Mouse (Mus musculus): Measurements from ENCODE around the gene 4930452B06Rik. TPM values are rescaled to one million over a fixed set of nuclear protein-coding genes. Genes with fewer than 3 reads are reported as not detected.

The 4930452B06Rik gene
- polyA plus RNA-seq, 1 experiment from 2014 or later = 11.4 TPM

DNA sequence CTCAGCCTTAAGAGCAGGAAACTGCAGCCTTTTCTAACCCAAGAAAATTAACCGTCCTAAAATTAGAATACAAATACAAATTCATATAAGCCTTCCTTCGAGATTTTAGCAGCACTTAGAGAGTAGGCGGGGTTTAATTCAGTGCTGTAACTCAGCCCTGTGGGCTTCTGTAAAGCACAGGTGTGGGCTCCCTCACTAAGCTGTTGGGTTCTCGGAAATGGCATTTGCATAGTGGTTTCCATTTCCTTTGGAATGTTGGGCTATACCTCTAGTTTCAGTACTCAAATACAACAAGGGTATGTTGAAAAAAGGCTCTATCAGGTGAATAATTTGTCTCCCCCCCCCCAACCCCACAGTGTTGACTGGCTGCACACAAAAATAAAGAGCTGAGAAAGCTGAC is 206.3 kb downstream of the 4930452B06Rik start:
- no peaks in the 10 kb centered on the region for H3K27me3 ChIP-seq (ENCODE audit: control insufficient read depth, insufficient read depth, low read length)

DNA sequence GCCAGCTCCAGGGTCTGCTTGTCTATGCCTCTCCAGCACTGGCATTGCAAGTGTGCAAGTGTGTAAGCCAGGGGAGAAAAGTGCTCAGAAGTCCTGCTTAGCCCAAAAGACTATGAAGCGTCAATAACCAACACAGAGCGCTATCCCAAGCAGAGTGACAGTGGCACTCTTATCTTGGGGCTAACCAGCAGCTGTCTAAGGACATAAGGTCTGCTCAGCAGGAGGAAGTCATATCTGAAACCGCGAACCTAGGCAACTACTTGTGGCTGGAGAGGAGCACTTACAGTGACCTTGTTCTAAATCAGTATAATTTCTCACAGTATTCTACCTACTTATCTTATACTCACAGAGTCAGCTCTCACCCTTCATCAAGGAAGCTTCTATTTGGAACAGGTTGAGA is 214.9 kb downstream of the 4930452B06Rik start:
- Histone ChIP-seq H3K4me1 (replicated peaks; ENCODE audit: control insufficient read depth, insufficient read depth, low read length) (no peaks in the 10 kb centered on the region), H3K4me2 (replicated peaks; ENCODE audit: low read depth, low read length) (no peak overlapping the region), H3K27me3 (ENCODE audit: control insufficient read depth, insufficient read depth, low read length) (no peaks in the 10 kb centered on the region), H3K9me3 (ENCODE audit: control insufficient read depth, low read length) (no peaks in the 10 kb centered on the region), H3K4me3 (ENCODE audit: low read depth, low read length) (no peak overlapping the region), H3K9ac (ENCODE audit: low read depth, low read length) (no peak overlapping the region), H3K27ac (ENCODE audit: low read depth, low read length) (no peak overlapping the region), H3K36me3 (ENCODE audit: control insufficient read depth, insufficient read depth, low read length) (no peaks in the 10 kb centered on the region)
- DNase-seq (ENCODE audit: low spot score) = no peak
- ATAC-seq (ENCODE audit: low FRiP score) = no peak
- WGBS = 91% methylated on average over 4 of the region's 4 CpGs

More for the DNA sequence above, 206.3 kb downstream of the 4930452B06Rik start:
- H3K4me1 ChIP-seq (replicated peaks; ENCODE audit: control insufficient read depth, insufficient read depth, low read length) = no peaks in the 10 kb centered on the region
- no peak for ATAC-seq (ENCODE audit: low FRiP score)
- 69% methylated on average over 4 of the region's 4 CpGs for WGBS
- H3K4me3 ChIP-seq (ENCODE audit: low read depth, low read length) = no peak overlapping the region
- H3K27ac ChIP-seq (ENCODE audit: low read depth, low read length) = no peak overlapping the region
- no peaks in the 10 kb centered on the region for H3K36me3 ChIP-seq (ENCODE audit: control insufficient read depth, insufficient read depth, low read length)
- H3K9ac ChIP-seq (ENCODE audit: low read depth, low read length) = no peak overlapping the region
- no peaks in the 10 kb centered on the region for H3K9me3 ChIP-seq (ENCODE audit: control insufficient read depth, low read length)
- H3K4me2 ChIP-seq (replicated peaks; ENCODE audit: low read depth, low read length) = no peak overlapping the region
- DNase-seq (ENCODE audit: low spot score) = no peak

DNA sequence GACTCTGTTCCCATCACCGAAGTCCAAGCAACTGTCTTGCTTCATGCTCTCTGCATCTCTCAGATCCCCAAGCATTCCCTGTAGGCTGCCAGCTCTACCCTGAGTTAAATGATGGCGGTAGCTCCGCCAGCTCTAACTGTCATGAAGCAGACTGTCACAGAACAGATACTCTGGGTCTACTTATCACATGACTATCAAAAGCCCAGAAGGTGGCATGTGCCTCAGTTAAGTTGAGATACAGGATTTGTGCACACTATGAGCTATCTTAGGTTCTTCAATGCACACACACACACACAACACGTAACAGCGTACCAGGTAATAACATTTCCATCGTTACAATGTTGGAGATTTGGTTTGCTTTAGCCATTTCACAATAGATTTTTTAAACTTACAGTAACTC is 215.7 kb downstream of the 4930452B06Rik start:
- Histone ChIP-seq H3K4me3 (ENCODE audit: low read depth, low read length) (no peak overlapping the region), H3K4me1 (replicated peaks; ENCODE audit: control insufficient read depth, insufficient read depth, low read length) (no peaks in the 10 kb centered on the region), H3K27ac (ENCODE audit: low read depth, low read length) (no peak overlapping the region), H3K4me2 (replicated peaks; ENCODE audit: low read depth, low read length) (no peak overlapping the region), H3K9me3 (ENCODE audit: control insufficient read depth, low read length) (no peaks in the 10 kb centered on the region), H3K36me3 (ENCODE audit: control insufficient read depth, insufficient read depth, low read length) (no peaks in the 10 kb centered on the region), H3K27me3 (ENCODE audit: control insufficient read depth, insufficient read depth, low read length) (no peaks in the 10 kb centered on the region), H3K9ac (ENCODE audit: low read depth, low read length) (no peak overlapping the region)
- ATAC-seq (ENCODE audit: low FRiP score) (no peak), DNase-seq (ENCODE audit: low spot score) (no peak)
- WGBS = 94% methylated on average over 6 of the region's 6 CpGs

DNA sequence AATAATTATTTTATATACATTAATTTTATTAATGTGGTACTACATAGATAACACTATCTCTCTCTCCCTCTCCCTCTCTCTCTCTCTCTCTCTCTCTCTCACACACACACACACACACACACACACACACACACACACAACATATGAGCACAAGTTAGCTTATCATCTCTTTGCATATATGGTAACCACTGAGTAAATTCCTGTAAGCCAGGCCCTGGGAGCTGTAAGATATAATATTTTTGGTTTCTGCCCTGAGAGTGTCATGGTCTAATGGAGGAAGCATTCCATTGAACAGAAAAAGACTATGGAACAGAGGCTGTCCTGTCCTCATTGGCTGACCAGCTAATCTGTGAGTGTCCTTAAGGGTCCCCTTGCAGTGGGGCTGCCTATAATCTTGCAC is 216.7 kb downstream of the 4930452B06Rik start:
- no peak for ATAC-seq (ENCODE audit: low FRiP score)
- H3K27ac ChIP-seq (ENCODE audit: low read depth, low read length) = no peak overlapping the region
- H3K4me1 ChIP-seq (replicated peaks; ENCODE audit: control insufficient read depth, insufficient read depth, low read length) = no peaks in the 10 kb centered on the region
- H3K9me3 ChIP-seq (ENCODE audit: control insufficient read depth, low read length) = no peaks in the 10 kb centered on the region
- H3K4me3 ChIP-seq (ENCODE audit: low read depth, low read length) = no peak overlapping the region
- no peak for DNase-seq (ENCODE audit: low spot score)
- H3K27me3 ChIP-seq (ENCODE audit: control insufficient read depth, insufficient read depth, low read length) = no peaks in the 10 kb centered on the region
- no peak overlapping the region for H3K4me2 ChIP-seq (replicated peaks; ENCODE audit: low read depth, low read length)
- no peaks in the 10 kb centered on the region for H3K36me3 ChIP-seq (ENCODE audit: control insufficient read depth, insufficient read depth, low read length)
- H3K9ac ChIP-seq (ENCODE audit: low read depth, low read length) = no peak overlapping the region

DNA sequence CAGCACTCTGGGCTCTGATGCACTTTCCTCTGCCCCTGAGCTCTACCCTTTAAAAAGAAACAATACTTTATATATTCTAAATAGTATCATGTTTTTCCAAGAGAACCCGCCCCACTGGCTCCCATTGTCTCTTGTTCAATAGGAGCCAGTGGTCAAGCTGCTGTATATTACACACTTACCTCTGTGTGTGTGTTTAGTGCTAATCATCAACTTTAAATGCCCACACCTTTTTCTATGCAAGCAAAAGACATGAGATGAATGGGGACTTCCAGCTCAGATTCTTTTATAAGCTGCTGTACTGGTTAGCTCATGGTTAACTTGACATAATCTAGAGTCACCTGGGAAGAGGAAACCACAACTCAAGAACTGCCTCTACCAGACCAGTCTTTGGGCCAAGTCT is 218.7 kb downstream of the 4930452B06Rik start:
- DNase-seq (ENCODE audit: low spot score) (no peak), ATAC-seq (ENCODE audit: low FRiP score) (no peak)
- Histone ChIP-seq H3K9me3 (ENCODE audit: control insufficient read depth, low read length) (no peaks in the 10 kb centered on the region), H3K27me3 (ENCODE audit: control insufficient read depth, insufficient read depth, low read length) (no peaks in the 10 kb centered on the region), H3K9ac (ENCODE audit: low read depth, low read length) (no peak overlapping the region), H3K4me3 (ENCODE audit: low read depth, low read length) (no peak overlapping the region), H3K36me3 (ENCODE audit: control insufficient read depth, insufficient read depth, low read length) (no peaks in the 10 kb centered on the region), H3K4me1 (replicated peaks; ENCODE audit: control insufficient read depth, insufficient read depth, low read length) (no peaks in the 10 kb centered on the region), H3K27ac (ENCODE audit: low read depth, low read length) (no peak overlapping the region), H3K4me2 (replicated peaks; ENCODE audit: low read depth, low read length) (no peak overlapping the region)
- WGBS = 94% methylated on average over 1 of the region's 1 CpGs

DNA sequence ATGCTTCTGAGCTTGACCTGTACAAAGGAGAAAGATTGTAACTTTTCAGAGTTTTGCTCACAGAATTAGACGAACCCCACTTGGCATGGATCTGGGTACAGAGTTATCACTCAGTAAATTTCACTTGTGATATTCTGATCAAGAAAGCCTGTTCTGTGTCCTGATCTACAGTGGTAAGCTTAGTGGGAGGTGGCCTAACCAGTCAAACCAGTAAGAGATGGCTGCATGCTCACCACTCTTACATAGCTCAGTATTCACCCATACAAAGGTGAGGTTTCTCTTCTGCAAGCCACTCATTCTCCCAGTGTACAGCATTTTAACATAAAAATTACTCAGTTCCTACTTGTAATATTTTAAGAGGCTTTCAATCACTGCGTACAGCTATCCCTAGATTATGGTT is 221.7 kb downstream of the 4930452B06Rik start:
- ATAC-seq (ENCODE audit: low FRiP score) = no peak
- 92% methylated on average over 2 of the region's 2 CpGs for WGBS
- no peaks in the 10 kb centered on the region for H3K27me3 ChIP-seq (ENCODE audit: control insufficient read depth, insufficient read depth, low read length)

DNA sequence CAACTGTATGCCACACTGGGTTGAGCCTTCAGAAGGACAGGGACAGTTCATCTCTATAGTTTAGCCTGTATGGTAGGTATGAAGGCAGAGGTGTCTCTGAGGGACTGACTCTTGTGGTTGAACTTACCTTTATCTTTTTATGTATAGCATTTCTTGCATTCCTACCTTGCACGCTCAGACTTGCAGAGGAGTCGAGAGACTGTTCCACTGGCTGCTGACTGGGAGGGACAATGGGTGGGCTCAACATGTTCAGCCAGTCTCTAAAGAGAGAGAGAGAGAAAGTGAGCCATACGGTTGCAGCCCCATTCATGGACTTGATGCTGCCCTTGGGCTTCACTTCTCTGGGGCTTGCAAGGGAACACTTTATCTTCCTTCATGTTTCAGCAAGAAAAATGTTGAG is 223.3 kb downstream of the 4930452B06Rik start:
- Histone ChIP-seq H3K4me1 (replicated peaks; ENCODE audit: control insufficient read depth, insufficient read depth, low read length) (no peaks in the 10 kb centered on the region), H3K36me3 (ENCODE audit: control insufficient read depth, insufficient read depth, low read length) (no peaks in the 10 kb centered on the region), H3K4me3 (ENCODE audit: low read depth, low read length) (no peak overlapping the region), H3K27me3 (ENCODE audit: control insufficient read depth, insufficient read depth, low read length) (no peaks in the 10 kb centered on the region), H3K9ac (ENCODE audit: low read depth, low read length) (no peak overlapping the region), H3K9me3 (ENCODE audit: control insufficient read depth, low read length) (no peaks in the 10 kb centered on the region), H3K4me2 (replicated peaks; ENCODE audit: low read depth, low read length) (no peak overlapping the region), H3K27ac (ENCODE audit: low read depth, low read length) (no peak overlapping the region)
- DNase-seq (ENCODE audit: low spot score) = no peak
- no peak for ATAC-seq (ENCODE audit: low FRiP score)
- WGBS = 82% methylated on average over 3 of the region's 3 CpGs

More for the DNA sequence above, 221.7 kb downstream of the 4930452B06Rik start:
- no peaks in the 10 kb centered on the region for H3K36me3 ChIP-seq (ENCODE audit: control insufficient read depth, insufficient read depth, low read length)
- no peaks in the 10 kb centered on the region for H3K4me1 ChIP-seq (replicated peaks; ENCODE audit: control insufficient read depth, insufficient read depth, low read length)
- no peak overlapping the region for H3K9ac ChIP-seq (ENCODE audit: low read depth, low read length)
- no peak overlapping the region for H3K4me3 ChIP-seq (ENCODE audit: low read depth, low read length)
- no peak for DNase-seq (ENCODE audit: low spot score)
- no peak overlapping the region for H3K4me2 ChIP-seq (replicated peaks; ENCODE audit: low read depth, low read length)
- H3K9me3 ChIP-seq (ENCODE audit: control insufficient read depth, low read length) = no peaks in the 10 kb centered on the region
- H3K27ac ChIP-seq (ENCODE audit: low read depth, low read length) = no peak overlapping the region

DNA sequence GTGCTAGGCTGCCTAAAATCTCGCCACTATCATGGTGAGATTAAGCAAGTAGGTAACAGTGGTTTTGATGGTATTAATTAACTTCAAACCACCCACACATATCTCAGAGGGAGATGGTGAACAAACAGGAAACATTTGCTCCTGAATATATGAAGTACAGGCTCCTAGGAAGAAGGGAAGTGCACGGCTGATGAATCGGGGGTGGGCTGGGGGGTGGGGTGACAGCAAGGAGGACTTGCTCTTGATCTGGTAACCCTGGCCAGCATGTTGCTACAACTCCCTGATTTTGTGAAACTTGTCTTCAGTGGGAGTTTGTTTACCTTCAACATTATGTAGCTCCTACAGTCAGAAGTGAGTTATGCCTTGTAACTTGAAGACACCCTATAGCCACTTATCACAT is 224.4 kb downstream of the 4930452B06Rik start:
- Histone ChIP-seq H3K9me3 (ENCODE audit: control insufficient read depth, low read length) (no peaks in the 10 kb centered on the region), H3K27ac (ENCODE audit: low read depth, low read length) (no peak overlapping the region), H3K36me3 (ENCODE audit: control insufficient read depth, insufficient read depth, low read length) (no peaks in the 10 kb centered on the region), H3K4me1 (replicated peaks; ENCODE audit: control insufficient read depth, insufficient read depth, low read length) (no peaks in the 10 kb centered on the region), H3K27me3 (ENCODE audit: control insufficient read depth, insufficient read depth, low read length) (no peaks in the 10 kb centered on the region), H3K4me3 (ENCODE audit: low read depth, low read length) (no peak overlapping the region), H3K9ac (ENCODE audit: low read depth, low read length) (no peak overlapping the region), H3K4me2 (replicated peaks; ENCODE audit: low read depth, low read length) (no peak overlapping the region)
- DNase-seq (ENCODE audit: low spot score) = no peak
- no peak for ATAC-seq (ENCODE audit: low FRiP score)
- WGBS = 63% methylated on average over 3 of the region's 3 CpGs

DNA sequence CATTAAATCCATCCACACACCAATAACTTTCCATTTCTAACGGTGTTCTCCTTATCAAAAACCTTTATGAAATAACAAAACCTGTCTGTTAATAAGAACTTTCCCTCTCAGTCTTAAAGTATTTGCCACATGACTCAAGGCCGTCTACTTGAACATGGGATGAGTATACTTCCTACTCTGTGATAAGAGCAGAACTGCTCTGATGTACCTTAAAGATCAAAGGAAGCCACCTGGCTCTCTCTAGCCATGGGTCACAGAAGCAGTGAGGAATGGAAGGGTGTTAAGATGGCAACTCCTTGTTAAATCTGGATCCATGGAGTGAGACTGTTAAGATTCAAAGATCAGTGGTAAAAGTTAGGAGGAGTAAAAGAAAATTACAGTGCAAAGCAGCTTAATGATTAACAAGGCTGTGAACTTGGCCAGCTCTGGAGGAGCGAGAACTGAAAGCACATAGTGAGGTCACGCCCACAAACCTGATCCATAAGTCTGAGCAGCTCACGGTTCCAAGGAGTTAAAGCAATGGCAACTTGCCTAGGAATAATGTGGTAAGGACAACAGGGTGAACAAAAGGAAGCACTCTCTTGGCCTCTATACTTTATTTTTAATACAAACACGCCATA is 235.3 kb downstream of the 4930452B06Rik start:
- 89% methylated on average over 6 of the region's 6 CpGs for WGBS
- Histone ChIP-seq H3K9me3 (ENCODE audit: control insufficient read depth, low read length) (no peaks in the 10 kb centered on the region), H3K4me2 (replicated peaks; ENCODE audit: low read depth, low read length) (no peak overlapping the region), H3K9ac (ENCODE audit: low read depth, low read length) (no peak overlapping the region), H3K4me3 (ENCODE audit: low read depth, low read length) (no peak overlapping the region), H3K36me3 (ENCODE audit: control insufficient read depth, insufficient read depth, low read length) (no peaks in the 10 kb centered on the region), H3K4me1 (replicated peaks; ENCODE audit: control insufficient read depth, insufficient read depth, low read length) (no peaks in the 10 kb centered on the region), H3K27ac (ENCODE audit: low read depth, low read length) (no peak overlapping the region), H3K27me3 (ENCODE audit: control insufficient read depth, insufficient read depth, low read length) (no peaks in the 10 kb centered on the region)
- DNase-seq (ENCODE audit: low spot score) (no peak), ATAC-seq (ENCODE audit: low FRiP score) (no peak)
